Mouse (Mus musculus) forebrain, embryonic 13.5 days (tissue): ENCODE data around the gene Uvrag. TPM values are rescaled to one million over a fixed set of nuclear protein-coding genes. Genes with fewer than 3 reads are reported as not detected.

Experiments used
- ATAC-seq: fragments of 200-750 bp; cut with Nextera tagmentation; 2 replicates; pipeline ENCODE4 v1.8.0; 2017
- H3K27ac ChIP-seq: fragments of 300-500 bp; sonication (generic); 2 replicates; pipeline ENCODE4 v1.5.1; 2015; ENCODE audit warnings: inconsistent platforms, mild to moderate bottlenecking, moderate library complexity
- H3K27me3 ChIP-seq: fragments of 300-500 bp; sonication (generic); 2 replicates; pipeline ENCODE4 v1.6.1; 2015; ENCODE audit warnings: mild to moderate bottlenecking, inconsistent platforms
- H3K36me3 ChIP-seq: fragments of 300-500 bp; sonication (generic); 2 replicates; pipeline ENCODE4 v1.6.1; 2015; ENCODE audit warnings: mild to moderate bottlenecking, inconsistent platforms; ENCODE audit not compliant: poor library complexity, severe bottlenecking
- H3K4me1 ChIP-seq: fragments of 300-500 bp; sonication (generic); 2 replicates; pipeline ENCODE4 v1.6.1; 2015; ENCODE audit warnings: inconsistent platforms
- H3K4me2 ChIP-seq: fragments of 300-500 bp; sonication (generic); 2 replicates; pipeline ENCODE4 v1.6.1; 2015; ENCODE audit warnings: inconsistent platforms, mild to moderate bottlenecking, moderate library complexity
- H3K4me3 ChIP-seq: fragments of 300-500 bp; sonication (generic); 2 replicates; pipeline ENCODE4 v1.5.1; 2015; ENCODE audit warnings: mild to moderate bottlenecking, inconsistent platforms
- H3K9ac ChIP-seq: fragments of 300-500 bp; sonication (generic); 2 replicates; pipeline ENCODE4 v1.6.1; 2015; ENCODE audit warnings: mild to moderate bottlenecking, inconsistent platforms
- H3K9me3 ChIP-seq: fragments of 300-500 bp; sonication (generic); replicated peaks from 2 replicates; pipeline ENCODE4 v1.6.1; 2016; ENCODE audit warnings: inconsistent platforms
- WGBS: fragments of 180-500 bp; shearing (Covaris S2); methylation state at CpG from one replicate; pipeline ENCODE4 v1.1.7; 2015; 5-methylcytosine and 5-hydroxymethylcytosine counted together
- polyA plus RNA-seq: library from polyadenylated mRNA; unstranded; fragments of >200 nt; fragmentation: Nextera tagmentation; extraction: Ambion mirVana; gene quantifications from 2 replicates; pipeline ENCODE4 v1.2.1, GENCODE M21; 2015

The Uvrag gene
- polyA plus RNA-seq, 1 experiment from 2014 or later = 13.6 TPM

GRCm38 (mm10) chr7:98875390-98875990 lies 265.5 kb downstream of the Uvrag start:
- Histone ChIP-seq H3K27me3 (peaks cover 5% of the 10 kb centered on the region; the same call in 1 of the 2 replicates), H3K4me1 (peaks cover 29% of the 10 kb centered on the region), H3K9ac (no peak overlapping the region; the same call in 1 of the 2 replicates), H3K4me3 (no peak overlapping the region), H3K9me3 (no peaks in the 10 kb centered on the region), H3K36me3 (no peaks in the 10 kb centered on the region), H3K4me2 (peak overlapping the region; percentile 23), H3K27ac (peak overlapping the region; percentile 10; the same call in 1 of the 2 replicates)
- WGBS = 28% methylated on average over 13 of the region's 13 CpGs
- ATAC-seq = peak; percentile 51; the same call in 1 of the 2 replicates

GRCm38 (mm10) chr7:98874411-98874951 lies 266.5 kb downstream of the Uvrag start:
- no peak overlapping the region for H3K4me2 ChIP-seq
- H3K27ac ChIP-seq = no peak overlapping the region
- peaks cover 5% of the 10 kb centered on the region; the same call in 1 of the 2 replicates for H3K27me3 ChIP-seq
- no peak for ATAC-seq
- no peak overlapping the region for H3K9ac ChIP-seq
- H3K9me3 ChIP-seq = no peaks in the 10 kb centered on the region
- WGBS = 67% methylated on average over 6 of the region's 6 CpGs
- H3K4me1 ChIP-seq = peaks cover 31% of the 10 kb centered on the region
- no peak overlapping the region for H3K4me3 ChIP-seq
- no peaks in the 10 kb centered on the region for H3K36me3 ChIP-seq

GRCm38 (mm10) chr7:98873316-98873715 lies 267.6 kb downstream of the Uvrag start:
- Histone ChIP-seq H3K27me3 (peaks cover 5% of the 10 kb centered on the region; the same call in 1 of the 2 replicates), H3K4me3 (no peak overlapping the region), H3K9me3 (no peaks in the 10 kb centered on the region), H3K4me2 (no peak overlapping the region), H3K4me1 (peaks cover 31% of the 10 kb centered on the region), H3K27ac (no peak overlapping the region), H3K36me3 (no peaks in the 10 kb centered on the region), H3K9ac (no peak overlapping the region)
- no peak for ATAC-seq
- 81% methylated on average over 12 of the region's 12 CpGs for WGBS

DNA sequence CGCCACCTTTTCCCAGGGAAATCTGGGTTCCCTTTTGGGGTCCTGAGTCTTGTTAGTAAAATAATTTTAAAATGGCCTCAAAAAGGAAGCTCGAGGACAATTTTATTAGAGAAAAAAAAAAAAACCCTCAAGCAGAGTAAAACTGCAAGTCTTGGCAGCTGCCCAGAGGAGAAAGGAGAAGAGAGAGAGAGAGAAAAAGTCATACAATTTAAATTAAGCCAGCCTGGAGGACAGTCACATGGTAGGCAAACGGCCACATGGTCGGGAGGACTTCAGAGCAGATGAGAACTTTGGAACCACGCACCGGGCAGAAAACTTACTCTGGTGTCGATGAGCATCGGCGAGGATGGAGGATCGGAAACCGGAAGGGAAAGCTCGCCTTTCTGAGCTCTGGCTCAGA lies 269.1 kb downstream of the Uvrag start:
- no peak overlapping the region for H3K27ac ChIP-seq
- H3K4me2 ChIP-seq = no peak overlapping the region
- no peak overlapping the region for H3K9ac ChIP-seq
- ATAC-seq = no peak
- H3K9me3 ChIP-seq = no peaks in the 10 kb centered on the region
- peaks cover 5% of the 10 kb centered on the region; the same call in 1 of the 2 replicates for H3K27me3 ChIP-seq
- H3K4me1 ChIP-seq = peaks cover 36% of the 10 kb centered on the region
- H3K36me3 ChIP-seq = no peaks in the 10 kb centered on the region
- 81% methylated on average over 12 of the region's 12 CpGs for WGBS
- H3K4me3 ChIP-seq = no peak overlapping the region

GRCm38 (mm10) chr7:98870791-98871190 lies 270.1 kb downstream of the Uvrag start:
- no peak for ATAC-seq
- 26% methylated on average over 12 of the region's 12 CpGs for WGBS
- Histone ChIP-seq H3K4me1 (peaks cover 35% of the 10 kb centered on the region), H3K36me3 (no peaks in the 10 kb centered on the region), H3K4me2 (no peak overlapping the region), H3K9ac (no peak overlapping the region), H3K27me3 (peaks cover 5% of the 10 kb centered on the region; the same call in 1 of the 2 replicates), H3K4me3 (no peak overlapping the region), H3K9me3 (no peaks in the 10 kb centered on the region), H3K27ac (no peak overlapping the region)

DNA sequence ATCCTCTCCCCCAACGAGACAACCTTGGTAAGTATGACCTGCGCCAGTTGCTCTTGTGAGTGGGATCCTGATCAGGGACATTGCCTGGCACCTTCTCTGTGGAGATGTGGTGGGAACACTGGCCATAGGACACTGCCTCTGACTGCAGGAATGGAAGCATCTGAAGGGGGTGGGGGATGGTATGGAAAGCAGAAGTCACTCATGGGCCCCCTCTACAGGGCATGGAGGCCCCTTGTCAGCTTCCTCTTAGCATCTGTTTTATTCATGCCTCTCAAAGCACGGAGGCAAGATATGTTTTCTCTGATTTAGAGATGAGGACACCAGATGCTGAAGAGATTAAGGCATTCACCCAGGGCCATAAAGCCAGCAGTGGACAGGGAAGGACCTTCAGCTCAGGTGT lies 271.9 kb downstream of the Uvrag start:
- no peak for ATAC-seq
- Histone ChIP-seq H3K27me3 (no peaks in the 10 kb centered on the region; the same call in 1 of the 2 replicates), H3K4me2 (no peak overlapping the region)

DNA sequence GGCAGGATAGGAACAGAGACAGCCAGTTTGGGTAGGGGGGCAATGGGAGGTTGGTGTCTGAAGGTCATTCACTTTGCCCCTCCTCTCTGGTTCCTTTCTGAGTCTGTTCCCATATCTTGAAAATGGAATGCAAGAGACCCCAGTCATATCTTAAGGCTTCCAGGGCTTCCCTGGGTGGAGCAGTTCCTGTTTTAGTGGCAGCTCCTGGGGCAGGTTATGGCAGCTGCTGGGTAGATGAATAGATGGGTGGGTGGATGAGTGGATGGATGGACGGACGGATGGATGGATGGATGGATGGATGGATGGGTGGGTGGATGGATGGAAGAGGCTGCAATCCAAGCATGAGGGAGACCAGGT lies 273.2 kb downstream of the Uvrag start:
- H3K9ac ChIP-seq = no peak overlapping the region
- H3K27ac ChIP-seq = no peak overlapping the region
- H3K36me3 ChIP-seq = no peaks in the 10 kb centered on the region
- WGBS = 85% methylated on average over 2 of the region's 2 CpGs
- H3K4me1 ChIP-seq = peaks cover 23% of the 10 kb centered on the region
- H3K27me3 ChIP-seq = no peaks in the 10 kb centered on the region; the same call in 1 of the 2 replicates
- ATAC-seq = no peak
- no peaks in the 10 kb centered on the region for H3K9me3 ChIP-seq
- no peak overlapping the region for H3K4me2 ChIP-seq
- H3K4me3 ChIP-seq = no peak overlapping the region

More for the DNA sequence above, 271.9 kb downstream of the Uvrag start:
- no peak overlapping the region for H3K27ac ChIP-seq
- H3K4me3 ChIP-seq = no peak overlapping the region
- peaks cover 23% of the 10 kb centered on the region for H3K4me1 ChIP-seq
- H3K36me3 ChIP-seq = no peaks in the 10 kb centered on the region
- no peaks in the 10 kb centered on the region for H3K9me3 ChIP-seq
- WGBS = 56% methylated on average over 3 of the region's 3 CpGs
- no peak overlapping the region for H3K9ac ChIP-seq

DNA sequence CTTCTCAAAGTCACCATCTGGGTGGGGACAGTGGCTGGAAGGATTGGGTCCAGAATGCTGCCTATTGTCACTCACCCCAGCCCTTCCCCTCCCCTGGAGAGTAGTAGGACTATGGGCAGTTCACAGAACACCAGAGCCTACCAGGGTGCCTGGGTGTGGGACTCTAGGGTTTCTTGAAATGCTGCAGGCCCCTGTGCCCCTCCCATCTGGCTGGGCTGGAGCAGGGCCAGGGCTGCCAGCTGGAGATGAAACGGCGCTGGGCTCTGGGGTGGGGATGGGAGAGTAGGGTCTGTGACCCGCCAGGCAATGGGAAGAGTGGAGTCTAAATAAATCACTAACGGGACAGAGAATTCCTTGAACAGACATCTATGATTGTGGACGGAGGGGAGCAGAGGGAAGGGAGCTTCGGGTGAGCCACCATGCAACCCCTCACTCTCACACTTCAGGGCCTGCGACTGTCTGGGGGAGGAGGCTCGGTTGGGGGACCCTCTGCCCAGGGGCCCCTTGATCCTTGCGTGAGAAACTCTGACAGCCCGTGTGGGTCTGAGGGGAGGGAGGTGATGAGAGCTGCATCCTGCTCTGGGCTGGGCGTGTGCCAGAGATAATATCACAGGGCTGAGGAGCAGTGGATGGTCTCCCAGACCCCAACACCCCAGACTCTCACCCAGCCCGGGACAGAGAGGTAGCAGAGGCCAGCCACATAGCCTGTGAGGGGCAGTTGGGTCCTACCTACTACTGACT lies 273.7 kb downstream of the Uvrag start:
- no peak overlapping the region for H3K4me2 ChIP-seq
- peak; percentile 51 for ATAC-seq
- WGBS = 39% methylated on average over 12 of the region's 12 CpGs

DNA sequence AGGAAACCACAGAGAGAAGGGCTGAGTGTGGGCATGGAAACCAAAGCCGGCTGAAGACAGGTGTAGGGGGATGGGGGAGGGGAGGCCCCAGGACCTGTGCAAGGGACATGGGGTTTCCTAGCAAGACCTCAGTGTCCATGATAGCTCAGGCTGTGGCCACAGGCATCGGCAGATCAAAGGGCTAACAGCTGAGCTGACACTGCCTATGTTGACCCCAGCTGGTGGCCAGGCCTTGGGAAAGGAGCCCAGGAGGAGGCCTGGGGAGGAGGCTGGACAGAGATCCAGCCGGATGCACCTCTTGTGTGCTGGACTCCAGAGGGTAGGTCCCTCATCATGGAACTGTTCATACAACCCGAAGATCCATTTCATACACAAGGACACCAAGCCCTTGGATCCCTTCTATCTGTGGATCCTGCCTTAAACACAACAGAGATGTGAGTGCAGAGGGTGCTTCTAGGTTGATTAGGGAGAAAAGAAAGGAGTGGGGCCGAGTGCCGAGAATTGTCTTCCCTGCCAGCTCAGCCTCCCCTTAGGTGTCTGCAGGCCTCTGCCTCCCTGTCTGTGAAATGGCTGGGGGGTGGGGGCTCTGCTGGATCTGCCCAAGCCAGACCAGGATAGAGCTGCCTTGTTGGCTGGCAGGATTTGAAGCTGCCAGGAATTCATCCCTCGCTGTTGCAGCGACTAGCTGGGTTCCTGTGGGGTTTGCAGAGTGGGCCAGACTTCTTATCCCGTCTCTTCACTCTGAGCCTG lies 276.8 kb downstream of the Uvrag start:
- no peak for ATAC-seq
- Histone ChIP-seq H3K9me3 (no peaks in the 10 kb centered on the region), H3K4me3 (no peak overlapping the region), H3K36me3 (no peaks in the 10 kb centered on the region), H3K9ac (no peak overlapping the region), H3K4me1 (peaks cover 16% of the 10 kb centered on the region), H3K4me2 (no peak overlapping the region), H3K27me3 (no peaks in the 10 kb centered on the region), H3K27ac (no peak overlapping the region)
- 40% methylated on average over 9 of the region's 9 CpGs for WGBS

More for the DNA sequence above, 273.7 kb downstream of the Uvrag start:
- Histone ChIP-seq H3K27ac (peak overlapping the region; percentile 14; the same call in 1 of the 2 replicates), H3K4me1 (peaks cover 23% of the 10 kb centered on the region), H3K9me3 (no peaks in the 10 kb centered on the region), H3K27me3 (no peaks in the 10 kb centered on the region), H3K4me3 (no peak overlapping the region), H3K36me3 (no peaks in the 10 kb centered on the region), H3K9ac (no peak overlapping the region)

GRCm38 (mm10) chr7:98862994-98863393 lies 277.9 kb downstream of the Uvrag start:
- H3K9ac ChIP-seq = no peak overlapping the region
- H3K4me3 ChIP-seq = no peak overlapping the region
- no peaks in the 10 kb centered on the region for H3K27me3 ChIP-seq
- 90% methylated on average over 5 of the region's 5 CpGs for WGBS
- ATAC-seq = no peak
- no peaks in the 10 kb centered on the region for H3K36me3 ChIP-seq
- no peaks in the 10 kb centered on the region for H3K9me3 ChIP-seq
- no peak overlapping the region for H3K27ac ChIP-seq
- no peak overlapping the region for H3K4me2 ChIP-seq
- H3K4me1 ChIP-seq = peaks cover 16% of the 10 kb centered on the region

GRCm38 (mm10) chr7:98861002-98861401 lies 279.9 kb downstream of the Uvrag start:
- Histone ChIP-seq H3K9me3 (no peaks in the 10 kb centered on the region), H3K36me3 (no peaks in the 10 kb centered on the region), H3K4me2 (no peak overlapping the region), H3K4me3 (no peak overlapping the region), H3K27ac (no peak overlapping the region), H3K4me1 (0 out of 2 replicates have a peak, but pooled peaks cover 4% of the 10 kb centered on the region), H3K9ac (no peak overlapping the region), H3K27me3 (no peaks in the 10 kb centered on the region)
- no peak for ATAC-seq
- 71% methylated on average over 2 of the region's 2 CpGs for WGBS

- Histone ChIP-seq H3K27me3 (no peaks in the 10 kb centered on the region), H3K4me3 (no peak overlapping the region), H3K9ac (no peak overlapping the region), H3K4me1 (0 out of 2 replicates have a peak, but pooled peaks cover 5% of the 10 kb centered on the region), H3K36me3 (no peaks in the 10 kb centered on the region), H3K27ac (no peak overlapping the region), H3K9me3 (no peaks in the 10 kb centered on the region), H3K4me2 (no peak overlapping the region)
- 88% methylated on average over 3 of the region's 3 CpGs for WGBS
- no peak for ATAC-seq
These were observed 283.8 kb downstream of the Uvrag start for GRCm38 (mm10) chr7:98857094-98857493.
